Mouse (Mus musculus) heart, embryonic 10.5 days (tissue): Measurements from ENCODE around the gene Slc26a9. TPM values are rescaled to one million over a fixed set of nuclear protein-coding genes. Genes with fewer than 3 reads are reported as not detected.
A peak's percentile ranks its signal among the peaks of the same experiment; 100 is the strongest.

ENCODE experiments used
- DNase-seq: peaks from one replicate; pipeline ENCODE4 v3.0.0-alpha.2; 2017; ENCODE audit warnings: low spot score
- H3K27ac ChIP-seq: fragments of 300-500 bp; sonication (generic); 2 replicates; pipeline ENCODE4 v1.5.1; 2016; ENCODE audit warnings: mild to moderate bottlenecking
- H3K27me3 ChIP-seq: fragments of 300-500 bp; sonication (generic); 2 replicates; pipeline ENCODE4 v1.6.1; 2016; ENCODE audit warnings: mild to moderate bottlenecking; ENCODE audit not compliant: poor library complexity, insufficient read depth, severe bottlenecking
- H3K36me3 ChIP-seq: fragments of 300-500 bp; sonication (generic); 2 replicates; pipeline ENCODE4 v1.6.1; 2016; ENCODE audit warnings: mild to moderate bottlenecking, moderate library complexity
- H3K4me1 ChIP-seq: fragments of 300-500 bp; sonication (generic); 2 replicates; pipeline ENCODE4 v1.6.1; 2016; ENCODE audit warnings: mild to moderate bottlenecking
- H3K4me3 ChIP-seq: fragments of 300-500 bp; sonication (generic); 2 replicates; pipeline ENCODE4 v1.5.1; 2016; ENCODE audit warnings: mild to moderate bottlenecking, moderate library complexity
- H3K9me3 ChIP-seq: fragments of 300-500 bp; sonication (generic); 2 replicates; pipeline ENCODE4 v1.6.1; 2016; ENCODE audit warnings: mild to moderate bottlenecking, moderate library complexity
- WGBS: fragments of 180-500 bp; shearing (Covaris S2); methylation state at CpG from one replicate; pipeline ENCODE4 v1.1.7; 2016; 5-methylcytosine and 5-hydroxymethylcytosine counted together
- polyA plus RNA-seq: library from polyadenylated mRNA; unstranded; fragments of >200 nt; fragmentation: Nextera tagmentation; extraction: Ambion mirVana; gene quantifications from 2 replicates; pipeline ENCODE4 v1.2.1, GENCODE M21; 2016

Gene Slc26a9
- polyA plus RNA-seq, 1 experiment from 2014 or later, result 0.06 TPM

DNA sequence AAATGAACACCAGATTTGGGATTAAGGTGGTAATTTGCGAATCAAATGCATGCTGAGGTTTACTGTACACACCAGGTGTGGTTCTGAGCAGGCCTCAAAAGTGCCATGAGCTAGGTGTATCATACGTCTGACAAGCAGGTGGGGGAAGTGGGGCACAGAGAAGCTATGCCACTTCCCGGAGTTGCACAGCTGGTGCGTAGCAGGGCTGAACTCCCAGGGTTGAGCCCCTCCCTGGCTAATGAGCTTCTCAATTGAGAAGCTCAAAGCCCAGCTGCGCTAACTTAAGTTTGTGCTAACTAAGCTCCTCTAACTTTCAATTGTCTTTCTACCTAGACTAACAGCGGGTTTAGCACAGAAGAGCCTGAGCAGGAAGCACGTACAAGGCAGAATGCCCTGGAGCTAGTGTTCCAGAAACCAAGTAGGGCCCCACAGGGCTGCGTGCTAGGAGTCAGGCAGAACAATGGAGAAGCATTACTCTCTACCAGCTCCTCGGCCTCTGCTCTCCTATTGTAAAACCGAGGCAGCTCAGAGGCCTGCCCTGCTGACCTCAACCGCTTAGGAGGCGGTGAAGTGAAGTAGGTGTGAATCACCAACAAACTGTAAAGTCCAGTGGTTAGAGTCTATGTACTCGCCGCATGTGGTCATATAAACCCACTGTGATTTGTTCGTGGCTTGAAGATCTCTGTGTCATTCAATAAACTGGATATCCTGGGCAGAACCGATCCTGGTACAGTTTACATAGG is 24.7 kb upstream of the Slc26a9 start:
- 73% methylated on average over 16 of the region's 16 CpGs for WGBS
- no peak for DNase-seq
- Histone ChIP-seq H3K4me1 (peaks cover 8% of the 10 kb centered on the region), H3K9me3 (no peaks in the 10 kb centered on the region), H3K36me3 (no peaks in the 10 kb centered on the region), H3K27ac (no peak overlapping the region), H3K4me3 (no peak overlapping the region), H3K27me3 (no peaks in the 10 kb centered on the region; the same call in 1 of the 2 replicates)

DNA sequence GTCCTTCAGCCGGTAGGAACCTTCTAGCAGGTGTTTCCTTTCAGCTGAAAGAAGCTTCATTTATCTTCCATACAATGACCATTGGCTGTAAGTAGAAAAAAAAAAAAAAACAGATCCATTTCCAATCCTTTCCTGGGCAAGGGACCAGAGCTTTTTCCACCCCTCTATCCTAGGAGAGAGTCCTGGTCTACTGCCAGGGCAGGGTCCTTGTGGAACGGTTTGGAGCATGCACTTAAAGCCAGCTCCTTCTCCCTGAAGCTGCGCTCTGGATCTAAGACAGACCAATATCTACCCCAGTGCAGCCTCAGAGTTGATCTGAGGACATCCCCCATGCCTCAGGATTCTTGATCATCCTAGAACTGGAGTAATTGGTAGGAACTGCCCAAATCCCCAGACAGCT is 21.8 kb upstream of the Slc26a9 start:
- DNase-seq, result no peak
- peaks cover 10% of the 10 kb centered on the region for H3K4me1 ChIP-seq
- H3K36me3 ChIP-seq, result no peaks in the 10 kb centered on the region
- H3K27ac ChIP-seq, result no peak overlapping the region
- no peaks in the 10 kb centered on the region; the same call in 1 of the 2 replicates for H3K27me3 ChIP-seq
- no peak overlapping the region for H3K4me3 ChIP-seq
- no peaks in the 10 kb centered on the region for H3K9me3 ChIP-seq
- WGBS, result 66% methylated on average over 3 of the region's 3 CpGs

DNA sequence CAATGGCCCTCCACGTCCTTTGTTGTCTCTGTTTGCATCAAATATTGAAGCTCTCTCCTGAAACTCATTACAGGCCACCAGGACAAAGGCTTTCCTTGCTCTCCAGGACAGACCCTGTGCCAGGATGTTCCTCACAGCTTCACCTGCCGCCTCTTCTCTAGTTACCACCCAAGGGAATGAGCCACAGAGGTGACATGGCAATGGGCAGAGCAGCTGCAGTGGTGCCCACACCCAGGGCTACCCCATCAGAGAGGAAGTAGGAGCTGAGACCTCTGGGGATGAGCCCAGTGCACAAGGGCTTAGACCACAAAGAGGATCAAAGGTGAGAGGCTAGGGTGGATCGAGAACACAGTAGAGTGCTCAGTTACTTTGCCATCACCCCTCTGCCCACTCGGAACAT is 20.3 kb upstream of the Slc26a9 start:
- Histone ChIP-seq H3K27ac (no peak overlapping the region), H3K27me3 (no peaks in the 10 kb centered on the region; the same call in 1 of the 2 replicates), H3K4me3 (no peak overlapping the region), H3K36me3 (no peaks in the 10 kb centered on the region), H3K9me3 (no peaks in the 10 kb centered on the region), H3K4me1 (peaks cover 10% of the 10 kb centered on the region)
- WGBS, result 76% methylated on average over 4 of the region's 4 CpGs
- no peak for DNase-seq

DNA sequence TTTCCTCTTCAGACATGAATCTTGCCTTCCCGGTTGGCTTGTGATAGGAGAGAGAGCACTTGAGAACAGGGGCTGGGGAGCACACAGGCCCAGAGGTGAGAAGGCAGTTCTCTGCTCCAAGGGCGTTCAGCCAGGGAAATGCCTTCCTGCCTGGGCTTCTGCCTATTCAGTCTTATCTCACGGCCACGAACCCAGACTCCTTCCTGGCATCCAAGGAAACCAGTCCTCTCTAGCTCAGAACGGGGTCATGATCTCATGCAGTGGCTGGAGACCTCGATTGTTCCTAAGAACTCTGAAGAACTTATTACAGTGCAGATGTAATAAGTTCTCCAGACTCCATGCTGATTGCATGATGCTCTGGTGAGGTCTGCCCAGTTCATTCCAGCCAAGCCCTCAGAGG is 17.2 kb upstream of the Slc26a9 start:
- H3K36me3 ChIP-seq, result no peaks in the 10 kb centered on the region
- WGBS, result 24% methylated on average over 6 of the region's 6 CpGs
- no peak overlapping the region for H3K4me3 ChIP-seq
- H3K27ac ChIP-seq, result 0 out of 2 replicates have a peak overlapping the region, but pooled peaks have one; percentile 1
- H3K9me3 ChIP-seq, result no peaks in the 10 kb centered on the region
- DNase-seq, result no peak
- H3K4me1 ChIP-seq, result peaks cover 10% of the 10 kb centered on the region
- H3K27me3 ChIP-seq, result no peaks in the 10 kb centered on the region; the same call in 1 of the 2 replicates

DNA sequence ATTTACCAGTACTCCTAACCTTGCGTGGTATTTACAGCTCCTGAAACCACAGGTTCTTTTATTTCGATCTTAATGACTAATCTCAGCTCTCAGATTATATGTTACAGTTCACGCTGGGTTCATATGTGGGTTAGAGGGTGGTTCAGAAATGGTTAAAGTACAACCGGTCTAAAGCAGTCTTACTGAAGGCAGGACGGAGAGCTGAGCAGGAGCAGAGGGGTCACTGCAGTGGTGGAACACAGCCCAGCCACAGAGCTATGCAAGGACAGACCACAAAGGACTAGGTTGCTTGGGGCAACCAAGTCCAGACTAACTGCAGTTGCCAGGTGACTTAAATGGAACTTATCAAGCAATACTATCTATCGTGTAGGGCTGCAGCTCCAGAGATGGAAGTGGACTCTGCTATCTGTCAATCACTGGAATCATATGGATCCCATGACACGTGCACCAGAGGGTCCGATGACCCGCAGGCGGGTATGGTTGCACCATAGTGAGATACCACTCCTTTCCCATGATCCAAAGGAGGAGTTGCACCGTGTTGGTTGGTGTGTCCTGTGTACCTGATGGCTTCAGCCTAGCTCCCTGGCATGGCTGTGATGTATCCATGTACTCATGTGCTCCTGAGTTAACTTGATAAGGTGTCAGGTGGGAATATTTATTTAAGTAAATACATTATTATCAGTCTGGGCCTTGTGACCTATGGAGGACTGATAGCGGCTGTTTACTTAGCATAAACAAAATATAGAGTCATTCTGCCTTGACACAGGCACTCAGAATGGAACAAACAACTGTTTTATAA is 13.0 kb upstream of the Slc26a9 start:
- Histone ChIP-seq H3K9me3 (no peaks in the 10 kb centered on the region), H3K4me3 (no peak overlapping the region), H3K36me3 (no peaks in the 10 kb centered on the region), H3K4me1 (peaks cover 30% of the 10 kb centered on the region), H3K27ac (no peak overlapping the region), H3K27me3 (no peaks in the 10 kb centered on the region; the same call in 1 of the 2 replicates)
- no peak for DNase-seq
- 83% methylated on average over 12 of the region's 12 CpGs for WGBS

DNA sequence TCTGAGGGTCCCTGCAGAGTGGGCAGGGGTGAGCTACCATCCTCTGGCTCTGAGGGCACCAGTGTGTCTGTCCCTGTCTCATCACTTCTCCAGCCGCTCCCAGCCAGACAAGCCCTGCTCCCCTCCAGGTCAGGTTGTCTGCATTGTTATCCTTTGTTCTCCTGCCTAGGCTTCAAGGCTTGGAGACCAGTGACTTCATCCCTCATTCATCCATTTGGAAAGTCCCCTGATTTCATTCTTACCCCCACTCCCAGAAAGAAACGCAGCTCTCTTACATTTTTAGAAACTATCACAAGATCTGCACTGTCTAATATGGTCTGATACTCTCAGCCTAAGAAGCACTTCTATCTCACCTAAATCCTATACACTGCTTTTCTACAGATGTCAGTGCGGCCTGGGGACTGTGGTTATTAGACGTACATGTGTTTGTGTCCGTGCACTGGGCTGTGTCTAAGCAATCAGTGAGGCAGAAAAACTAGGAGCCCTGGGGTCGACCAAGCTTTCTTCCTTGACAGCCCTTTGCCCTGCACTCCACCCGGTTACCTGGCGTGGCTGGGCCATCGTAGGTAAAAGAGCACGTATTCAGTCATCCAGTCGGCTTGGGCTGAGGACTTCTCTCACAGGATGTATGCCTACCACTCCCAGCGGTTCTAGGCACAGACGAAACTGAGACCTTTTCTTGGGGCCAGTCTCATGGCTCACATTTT is 10.2 kb upstream of the Slc26a9 start:
- Histone ChIP-seq H3K27ac (peak overlapping the region; percentile 42), H3K36me3 (no peaks in the 10 kb centered on the region), H3K4me3 (no peak overlapping the region), H3K9me3 (no peaks in the 10 kb centered on the region), H3K27me3 (no peaks in the 10 kb centered on the region; the same call in 1 of the 2 replicates), H3K4me1 (peaks cover 35% of the 10 kb centered on the region)
- WGBS, result 81% methylated on average over 13 of the region's 13 CpGs
- DNase-seq, result no peak

DNA sequence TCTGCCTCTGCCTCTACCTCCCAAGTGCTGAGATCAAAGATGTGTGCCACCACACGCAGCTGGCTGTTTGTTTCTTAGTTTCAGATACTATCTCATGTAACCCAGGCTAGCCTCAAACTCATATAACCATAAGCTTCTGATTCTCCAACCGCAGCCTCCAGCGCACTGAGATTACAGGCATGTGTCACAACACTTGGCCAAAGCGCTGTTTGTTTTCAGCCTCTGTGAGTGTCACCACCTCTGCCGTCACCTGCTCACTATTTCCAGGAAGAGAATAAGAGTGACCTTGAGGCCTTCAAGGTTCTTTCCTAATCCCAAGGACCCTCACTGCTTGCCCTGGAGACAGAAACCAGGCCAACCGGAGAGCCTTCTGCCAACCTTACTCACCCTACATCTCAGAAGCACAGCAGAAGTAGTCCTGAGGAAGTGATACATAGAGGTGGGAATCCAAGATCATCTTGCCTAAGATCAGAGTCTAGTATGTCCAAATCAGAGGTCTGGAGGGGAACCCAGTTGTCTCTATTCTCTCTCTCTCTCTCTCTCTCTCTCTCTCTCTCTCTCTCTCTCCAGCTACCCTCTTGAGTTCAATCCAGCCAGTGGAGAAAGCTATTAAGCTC is 9.1 kb upstream of the Slc26a9 start:
- Histone ChIP-seq H3K4me1 (peaks cover 35% of the 10 kb centered on the region), H3K27ac (no peak overlapping the region), H3K4me3 (no peak overlapping the region), H3K9me3 (no peaks in the 10 kb centered on the region), H3K36me3 (no peaks in the 10 kb centered on the region), H3K27me3 (no peaks in the 10 kb centered on the region; the same call in 1 of the 2 replicates)
- 91% methylated on average over 6 of the region's 6 CpGs for WGBS
- DNase-seq, result no peak

DNA sequence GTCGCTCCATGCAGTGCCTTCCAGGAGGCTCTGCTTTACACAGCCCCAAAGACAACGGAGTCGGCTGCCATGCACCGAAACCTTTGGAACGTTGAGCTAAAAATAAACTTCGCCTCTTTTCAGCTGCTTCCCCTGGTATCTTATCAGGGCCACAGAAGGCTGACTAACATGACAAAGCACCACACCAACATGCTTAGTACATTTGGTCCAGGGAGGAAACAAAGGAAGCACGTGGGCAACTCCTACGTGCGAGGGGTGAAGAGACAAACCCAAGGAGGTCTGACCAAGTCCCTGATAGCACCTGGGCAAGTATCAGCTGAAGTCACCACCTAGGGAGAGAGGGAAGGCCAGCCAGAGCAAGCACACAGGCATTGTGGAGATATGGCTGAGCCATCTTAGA is 7.3 kb upstream of the Slc26a9 start:
- Histone ChIP-seq H3K9me3 (no peaks in the 10 kb centered on the region), H3K27ac (peak overlapping the region; percentile 74), H3K27me3 (no peaks in the 10 kb centered on the region; the same call in 1 of the 2 replicates), H3K4me3 (no peak overlapping the region), H3K4me1 (peaks cover 35% of the 10 kb centered on the region), H3K36me3 (no peaks in the 10 kb centered on the region)
- WGBS, result 18% methylated on average over 9 of the region's 9 CpGs
- DNase-seq, result no peak

DNA sequence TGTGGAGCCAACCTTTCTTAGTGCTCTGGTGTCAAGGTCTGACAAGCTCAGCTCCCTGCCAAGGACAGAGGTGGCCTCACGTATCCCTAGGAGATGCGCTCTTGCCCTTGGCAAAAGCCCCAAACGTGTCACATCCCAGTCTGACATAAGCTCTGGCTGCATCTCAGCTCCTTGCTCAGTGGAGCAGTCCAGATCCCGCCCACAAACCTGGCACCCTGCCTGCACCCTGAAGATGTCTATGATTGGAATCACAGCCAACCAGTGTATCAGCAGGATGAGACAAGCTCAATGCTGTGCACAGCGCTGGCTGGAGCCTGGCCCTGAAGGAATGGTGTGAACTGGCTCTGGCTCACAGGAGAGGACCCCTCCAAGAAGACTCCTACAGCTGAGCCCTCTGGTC is 6.6 kb upstream of the Slc26a9 start:
- Histone ChIP-seq H3K36me3 (no peaks in the 10 kb centered on the region), H3K9me3 (no peaks in the 10 kb centered on the region), H3K27me3 (no peaks in the 10 kb centered on the region; the same call in 1 of the 2 replicates), H3K4me1 (peaks cover 28% of the 10 kb centered on the region), H3K4me3 (no peak overlapping the region), H3K27ac (peak overlapping the region; percentile 3; the same call in 1 of the 2 replicates)
- DNase-seq, result no peak
- 76% methylated on average over 5 of the region's 5 CpGs for WGBS

DNA sequence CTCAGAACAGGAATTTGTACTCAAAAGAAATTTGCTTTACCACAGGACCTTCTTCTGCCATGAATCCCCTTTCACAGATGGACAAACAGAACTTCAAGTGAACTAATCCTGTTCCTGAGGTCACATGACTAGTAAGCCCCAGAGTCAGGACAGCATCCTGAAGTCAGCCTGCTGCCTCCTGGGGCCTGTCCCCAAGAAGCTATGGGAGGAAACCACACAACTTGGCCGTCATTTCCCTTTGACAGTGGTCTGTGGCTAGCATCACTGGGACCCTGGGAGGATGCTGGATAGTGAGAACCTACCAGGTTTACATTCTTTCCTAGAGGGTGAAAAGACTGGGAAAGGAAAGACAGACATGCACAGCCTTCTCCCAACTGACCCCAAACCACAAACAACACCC is 5.1 kb upstream of the Slc26a9 start:
- 78% methylated on average over 1 of the region's 1 CpGs for WGBS
- no peak for DNase-seq
- H3K27me3 ChIP-seq, result no peaks in the 10 kb centered on the region; the same call in 1 of the 2 replicates
- H3K4me3 ChIP-seq, result no peak overlapping the region
- H3K27ac ChIP-seq, result no peak overlapping the region
- H3K9me3 ChIP-seq, result no peaks in the 10 kb centered on the region
- peaks cover 32% of the 10 kb centered on the region for H3K4me1 ChIP-seq
- H3K36me3 ChIP-seq, result no peaks in the 10 kb centered on the region

DNA sequence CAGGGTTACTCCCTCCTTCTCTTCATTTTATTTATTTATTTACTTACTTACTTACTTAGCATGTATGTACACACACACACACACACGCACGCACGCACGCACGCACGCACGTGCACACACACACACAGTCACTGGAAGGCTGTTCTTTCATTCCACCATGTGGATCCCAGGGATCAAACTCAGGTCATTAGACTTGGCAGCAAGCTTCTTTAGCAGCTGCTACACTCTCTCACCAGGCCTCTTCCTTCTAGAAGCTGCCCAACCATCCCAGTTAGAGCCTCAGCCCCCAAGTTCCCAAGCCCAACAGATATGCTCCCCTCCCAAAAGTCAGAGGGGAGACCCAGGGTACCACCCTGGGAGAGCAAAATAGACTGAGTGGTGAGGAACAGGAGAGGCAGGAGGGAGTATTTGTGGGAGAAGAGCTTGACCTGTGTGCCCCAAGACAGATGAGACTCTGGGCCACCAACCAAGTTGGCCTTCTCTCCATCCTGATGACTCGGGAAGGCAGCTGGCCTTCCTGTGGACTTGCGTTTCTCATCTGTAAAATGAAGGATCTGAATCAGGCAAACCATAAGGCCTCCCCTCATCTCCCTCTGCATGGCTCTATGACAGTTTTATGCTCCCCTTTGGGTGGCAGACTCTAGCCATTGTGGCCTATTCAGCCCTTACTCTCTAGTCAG is 4.2 kb upstream of the Slc26a9 start:
- no peak overlapping the region for H3K4me3 ChIP-seq
- 86% methylated on average over 9 of the region's 9 CpGs for WGBS
- H3K27ac ChIP-seq, result no peak overlapping the region
- no peaks in the 10 kb centered on the region for H3K9me3 ChIP-seq
- peaks cover 36% of the 10 kb centered on the region for H3K4me1 ChIP-seq
- H3K27me3 ChIP-seq, result peaks cover 3% of the 10 kb centered on the region; the same call in 1 of the 2 replicates
- no peak for DNase-seq
- H3K36me3 ChIP-seq, result no peaks in the 10 kb centered on the region

DNA sequence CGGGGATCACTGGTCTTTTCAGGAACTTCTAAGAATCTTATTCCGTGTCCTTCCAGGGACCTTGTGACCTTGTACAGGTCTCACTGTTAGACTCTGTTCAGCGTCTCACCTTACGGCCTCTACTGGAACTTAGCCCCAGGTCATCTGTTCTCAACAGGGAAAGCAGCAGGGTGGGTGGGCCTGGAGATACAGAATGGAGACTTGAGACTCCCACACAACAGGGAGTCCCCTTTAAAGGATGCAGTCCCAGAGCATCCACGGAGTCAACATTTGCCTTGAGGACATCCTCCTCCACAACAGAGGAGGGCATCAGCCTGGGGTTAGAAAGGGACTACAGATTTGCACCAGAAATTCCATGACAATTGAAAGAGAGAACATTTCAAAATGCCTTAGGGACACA is 1.6 kb downstream of the Slc26a9 start:
- no peak for DNase-seq
- Histone ChIP-seq H3K4me1 (peaks cover 28% of the 10 kb centered on the region), H3K9me3 (no peaks in the 10 kb centered on the region), H3K27me3 (peaks cover 42% of the 10 kb centered on the region; the same call in 1 of the 2 replicates), H3K27ac (no peak overlapping the region), H3K36me3 (no peaks in the 10 kb centered on the region), H3K4me3 (no peak overlapping the region)
- WGBS, result 54% methylated on average over 5 of the region's 5 CpGs
